Mouse (Mus musculus): ENCODE data around the gene Akap2. TPM values are rescaled to one million over a fixed set of nuclear protein-coding genes. Genes with fewer than 3 reads are reported as not detected.

Akap2 gene
- total and polyA plus RNA-seq, 2 experiments from 2014 or later, result 11.5 to 37.7 TPM

GRCm38 (mm10) chr4:57934181-57934580, 216.7 kb downstream of the Akap2 start:
- H3K4me3 ChIP-seq (ENCODE audit: low read length), result no peak overlapping the region
- TF ChIP-seq CTCF (IDR thresholded peaks at IDR 0.05; ENCODE audit: low read depth), result no peak
- H3K27me3 ChIP-seq (ENCODE audit: insufficient read depth, low read length), result no peaks in the 10 kb centered on the region
- H3K9me3 ChIP-seq (ENCODE audit: low read length), result no peaks in the 10 kb centered on the region
- H3K36me3 ChIP-seq (ENCODE audit: insufficient read depth, low read length), result no peaks in the 10 kb centered on the region
- no peak for ATAC-seq
- no peak for DNase-seq (ENCODE audit: low spot score)
- WGBS, result 88% methylated on average over 5 of the region's 5 CpGs
- no peak overlapping the region for H3K4me2 ChIP-seq (ENCODE audit: low read depth, low read length)
- H3K4me1 ChIP-seq (ENCODE audit: insufficient read depth, low read length), result no peaks in the 10 kb centered on the region
- H3K9ac ChIP-seq (replicated peaks; ENCODE audit: low read length), result no peak overlapping the region
- H3K27ac ChIP-seq, result no peak overlapping the region

DNA sequence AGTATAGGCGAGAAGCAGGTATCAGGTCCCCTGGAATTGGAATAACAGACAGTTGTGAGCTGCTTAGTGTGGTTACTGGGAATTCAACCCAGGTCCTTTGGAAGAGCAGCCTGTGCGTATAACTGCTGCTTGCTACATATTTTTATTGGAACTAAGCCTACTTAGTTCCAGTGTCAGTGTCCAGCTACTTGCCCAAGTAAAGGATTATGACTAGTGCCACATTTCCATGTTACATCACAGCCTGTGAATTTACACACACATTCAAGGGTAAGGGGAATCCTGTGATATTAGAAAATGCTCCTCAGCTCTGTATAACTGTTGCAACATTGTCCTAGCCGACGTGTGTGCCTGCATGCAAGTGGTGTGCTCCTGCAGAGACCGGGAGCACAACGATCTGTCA, 219.8 kb downstream of the Akap2 start:
- DNase-seq (ENCODE audit: low spot score) (no peak), ATAC-seq (no peak)
- Histone ChIP-seq H3K36me3 (ENCODE audit: insufficient read depth, low read length) (no peaks in the 10 kb centered on the region), H3K4me3 (ENCODE audit: low read length) (no peak overlapping the region), H3K9me3 (ENCODE audit: low read length) (no peaks in the 10 kb centered on the region), H3K27ac (no peak overlapping the region), H3K4me2 (ENCODE audit: low read depth, low read length) (no peak overlapping the region), H3K4me1 (ENCODE audit: insufficient read depth, low read length) (no peaks in the 10 kb centered on the region), H3K27me3 (ENCODE audit: insufficient read depth, low read length) (no peaks in the 10 kb centered on the region), H3K9ac (replicated peaks; ENCODE audit: low read length) (no peak overlapping the region)
- 87% methylated on average over 6 of the region's 6 CpGs for WGBS
- no peak for TF ChIP-seq CTCF (IDR thresholded peaks at IDR 0.05; ENCODE audit: low read depth)

GRCm38 (mm10) chr4:57940631-57941030, 223.2 kb downstream of the Akap2 start:
- ATAC-seq, result no peak
- DNase-seq (ENCODE audit: low spot score), result no peak
- H3K4me3 ChIP-seq (ENCODE audit: low read length), result no peak overlapping the region
- H3K36me3 ChIP-seq (ENCODE audit: insufficient read depth, low read length), result peaks cover 16% of the 10 kb centered on the region
- H3K9ac ChIP-seq (replicated peaks; ENCODE audit: low read length), result no peak overlapping the region
- H3K4me1 ChIP-seq (ENCODE audit: insufficient read depth, low read length), result no peaks in the 10 kb centered on the region
- no peaks in the 10 kb centered on the region for H3K27me3 ChIP-seq (ENCODE audit: insufficient read depth, low read length)
- no peak for TF ChIP-seq CTCF (IDR thresholded peaks at IDR 0.05; ENCODE audit: low read depth)
- H3K9me3 ChIP-seq (ENCODE audit: low read length), result no peaks in the 10 kb centered on the region
- 94% methylated on average over 4 of the region's 4 CpGs for WGBS
- H3K27ac ChIP-seq, result no peak overlapping the region
- H3K4me2 ChIP-seq (ENCODE audit: low read depth, low read length), result no peak overlapping the region

- no peak overlapping the region for H3K9ac ChIP-seq (replicated peaks; ENCODE audit: low read length)
- no peak for ATAC-seq
- no peak for TF ChIP-seq CTCF (IDR thresholded peaks at IDR 0.05; ENCODE audit: low read depth)
- no peaks in the 10 kb centered on the region for H3K27me3 ChIP-seq (ENCODE audit: insufficient read depth, low read length)
- no peak overlapping the region for H3K4me3 ChIP-seq (ENCODE audit: low read length)
- no peak for DNase-seq (ENCODE audit: low spot score)
- no peaks in the 10 kb centered on the region for H3K4me1 ChIP-seq (ENCODE audit: insufficient read depth, low read length)
- WGBS, result 94% methylated on average over 2 of the region's 2 CpGs
- H3K4me2 ChIP-seq (ENCODE audit: low read depth, low read length), result no peak overlapping the region
- H3K9me3 ChIP-seq (ENCODE audit: low read length), result no peaks in the 10 kb centered on the region
- peaks cover 28% of the 10 kb centered on the region for H3K36me3 ChIP-seq (ENCODE audit: insufficient read depth, low read length)
- no peak overlapping the region for H3K27ac ChIP-seq
These were observed 225.4 kb downstream of the Akap2 start for GRCm38 (mm10) chr4:57942892-57943291.

Other genes starting within 250 kb of the Akap2 start
- gene Pakap, start 149.5 kb upstream of the Akap2 start, total RNA-seq (2014; rRNA removed), result 7.5 and 9.7 TPM in 2 replicates
- gene Pakap, start 149.5 kb upstream of the Akap2 start, polyA plus RNA-seq (2015; fragmentation: Nextera tagmentation; extraction: Ambion mirVana), result 13.1 and 14.3 TPM in 2 replicates
- 0.50 and 0.52 TPM in 2 replicates for gene D630039A03Rik, start 198.6 kb downstream of the Akap2 start, total RNA-seq (2014; rRNA removed)
- gene D630039A03Rik, start 198.6 kb downstream of the Akap2 start, polyA plus RNA-seq (2015; fragmentation: Nextera tagmentation; extraction: Ambion mirVana), result 0.49 and 0.54 TPM in 2 replicates
- gene Txn1, start 238.8 kb downstream of the Akap2 start, total RNA-seq (2014; rRNA removed), result 93.5 and 113 TPM in 2 replicates
- gene Txn1, start 238.8 kb downstream of the Akap2 start, polyA plus RNA-seq (2015; fragmentation: Nextera tagmentation; extraction: Ambion mirVana), result 360 and 370 TPM in 2 replicates

All from hindbrain, postnatal 0 days (tissue).